Mouse (Mus musculus) neural tube, embryonic 14.5 days (tissue): Measurements from ENCODE around the gene Nid2. TPM values are rescaled to one million over a fixed set of nuclear protein-coding genes. Genes with fewer than 3 reads are reported as not detected.

Source experiments
- ATAC-seq: fragments of 200-750 bp; cut with Nextera tagmentation; 2 replicates; pipeline ENCODE4 v1.8.0; 2017; ENCODE audit warnings: low read depth, mild to moderate bottlenecking, moderate TSS enrichment, moderate library complexity
- H3K27ac ChIP-seq: fragments of 300-500 bp; sonication (generic); 2 replicates; pipeline ENCODE4 v1.5.1; 2014; ENCODE audit warnings: low read depth, mild to moderate bottlenecking, control low read depth, low read length, moderate library complexity, mixed read lengths
- H3K27me3 ChIP-seq: fragments of 300-500 bp; sonication (generic); 2 replicates; pipeline ENCODE4 v1.6.1; 2014; ENCODE audit warnings: low read length; ENCODE audit not compliant: control insufficient read depth, insufficient read depth
- H3K36me3 ChIP-seq: fragments of 300-500 bp; sonication (generic); 2 replicates; pipeline ENCODE4 v1.6.1; 2014; ENCODE audit warnings: low read length, mixed read lengths; ENCODE audit not compliant: control insufficient read depth, insufficient read depth
- H3K4me1 ChIP-seq: fragments of 300-500 bp; sonication (generic); 2 replicates; pipeline ENCODE4 v1.6.1; 2014; ENCODE audit warnings: low read length; ENCODE audit not compliant: control insufficient read depth, insufficient read depth
- H3K4me2 ChIP-seq: fragments of 300-500 bp; sonication (generic); 2 replicates; pipeline ENCODE4 v1.6.1; 2014; ENCODE audit warnings: mild to moderate bottlenecking, low read depth, low read length, control low read depth
- H3K4me3 ChIP-seq: fragments of 300-500 bp; sonication (generic); 2 replicates; pipeline ENCODE4 v1.5.1; 2014; ENCODE audit warnings: low read depth, low read length, control low read depth, mixed read lengths
- H3K9ac ChIP-seq: fragments of 300-500 bp; sonication (generic); replicated peaks from 2 replicates; pipeline ENCODE4 v1.6.1; 2014; ENCODE audit warnings: low read depth, mild to moderate bottlenecking, control low read depth, low read length, mixed read lengths
- H3K9me3 ChIP-seq: fragments of 300-500 bp; sonication (generic); 2 replicates; pipeline ENCODE4 v1.6.1; 2016; ENCODE audit warnings: low read length; ENCODE audit not compliant: control insufficient read depth
- WGBS: fragments of 180-500 bp; shearing (Covaris S2); extraction: QIAGEN DNeasy Blood & Tissue Kit; methylation state at CpG from one replicate; pipeline ENCODE4 v1.1.7; 2014; 5-methylcytosine and 5-hydroxymethylcytosine counted together
- polyA plus RNA-seq: library from polyadenylated mRNA; unstranded; fragments of >200 nt; fragmentation: Nextera tagmentation; extraction: Ambion mirVana; gene quantifications from 2 replicates; pipeline ENCODE4 v1.2.1, GENCODE M21; 2014

The Nid2 gene
- polyA plus RNA-seq, 1 experiment from 2014 or later, result 6.6 TPM

- H3K4me1 ChIP-seq, result no peaks in the 10 kb centered on the region
- no peak overlapping the region for H3K27ac ChIP-seq
- no peak overlapping the region for H3K4me3 ChIP-seq
- WGBS, result 85% methylated on average over 9 of the region's 9 CpGs
- no peak overlapping the region for H3K9ac ChIP-seq
- no peak overlapping the region for H3K4me2 ChIP-seq
- no peaks in the 10 kb centered on the region for H3K27me3 ChIP-seq
- H3K36me3 ChIP-seq, result no peaks in the 10 kb centered on the region
- ATAC-seq, result no peak
- H3K9me3 ChIP-seq, result no peaks in the 10 kb centered on the region
Measured at GRCm38 (mm10) chr14:19785797-19786588, 34.9 kb downstream of the Nid2 start.

DNA sequence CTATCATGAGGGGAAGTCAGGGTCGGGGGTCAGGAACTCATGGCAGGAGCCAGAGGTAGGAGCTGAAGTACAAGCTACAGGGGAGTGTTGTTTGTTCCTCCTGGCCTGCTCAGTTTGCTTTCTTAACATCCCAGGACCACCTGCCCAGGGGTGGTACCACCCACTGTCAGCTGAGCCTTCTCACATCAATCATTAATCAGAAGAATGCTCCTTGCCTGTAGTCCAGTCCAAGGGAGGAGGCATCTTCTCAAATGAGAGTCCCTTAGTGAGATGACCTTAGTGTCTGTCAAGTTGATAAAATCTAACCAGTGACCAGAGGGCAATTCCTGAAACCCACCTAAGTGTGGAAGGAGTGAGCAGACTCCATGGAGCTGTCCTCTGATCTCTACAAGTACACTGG is 37.4 kb downstream of the Nid2 start:
- no peak overlapping the region for H3K27ac ChIP-seq
- no peak overlapping the region for H3K4me2 ChIP-seq
- H3K9ac ChIP-seq, result no peak overlapping the region
- no peaks in the 10 kb centered on the region for H3K4me1 ChIP-seq
- no peaks in the 10 kb centered on the region for H3K27me3 ChIP-seq
- ATAC-seq, result no peak
- H3K4me3 ChIP-seq, result no peak overlapping the region
- H3K36me3 ChIP-seq, result no peaks in the 10 kb centered on the region
- no peaks in the 10 kb centered on the region for H3K9me3 ChIP-seq
- 80% methylated on average over 1 of the region's 1 CpGs for WGBS

GRCm38 (mm10) chr14:19794881-19795280 is 43.8 kb downstream of the Nid2 start:
- Histone ChIP-seq H3K4me1 (no peaks in the 10 kb centered on the region), H3K27ac (no peak overlapping the region), H3K27me3 (no peaks in the 10 kb centered on the region), H3K36me3 (no peaks in the 10 kb centered on the region), H3K9ac (no peak overlapping the region), H3K4me3 (no peak overlapping the region), H3K9me3 (no peaks in the 10 kb centered on the region), H3K4me2 (no peak overlapping the region)
- 68% methylated on average over 4 of the region's 4 CpGs for WGBS
- no peak for ATAC-seq

DNA sequence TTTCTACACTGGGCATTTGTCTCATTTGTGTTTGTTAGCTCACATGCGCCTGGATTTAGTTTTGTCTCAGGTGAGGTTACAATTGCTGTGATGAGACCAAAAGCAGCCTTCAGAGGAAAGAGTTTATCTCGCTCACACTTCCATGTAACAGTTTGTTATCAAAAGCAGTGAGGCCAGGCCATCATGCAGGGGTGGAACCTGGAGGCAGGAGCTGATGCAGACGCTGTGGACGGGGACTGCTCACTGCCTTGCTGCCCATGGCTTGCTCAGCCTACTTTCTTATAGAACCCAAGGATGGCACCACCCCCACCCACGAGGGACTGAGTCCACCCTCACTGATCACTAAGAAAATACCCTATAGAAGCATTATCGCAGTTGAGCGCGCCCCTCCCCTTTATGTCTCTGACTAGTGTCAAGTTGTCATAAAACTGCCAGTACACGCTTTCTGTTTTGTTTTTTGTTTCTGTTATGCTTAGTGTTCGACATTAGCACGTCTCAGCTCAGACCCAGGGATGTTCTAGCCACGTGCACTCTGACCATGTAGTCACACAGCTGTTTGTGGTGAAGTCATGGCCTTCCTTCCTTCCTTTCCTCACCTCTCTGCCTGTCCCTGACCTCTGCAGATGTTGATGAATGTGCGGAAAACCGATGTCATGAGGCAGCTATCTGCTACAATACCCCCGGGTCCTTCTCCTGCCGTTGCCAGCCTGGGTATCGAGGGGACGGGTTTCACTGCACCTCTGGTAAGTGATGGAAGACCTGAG is 45.7 kb downstream of the Nid2 start:
- H3K4me2 ChIP-seq, result no peak overlapping the region
- no peaks in the 10 kb centered on the region for H3K27me3 ChIP-seq
- 89% methylated on average over 18 of the region's 18 CpGs for whole genome bisulfite sequencing

DNA sequence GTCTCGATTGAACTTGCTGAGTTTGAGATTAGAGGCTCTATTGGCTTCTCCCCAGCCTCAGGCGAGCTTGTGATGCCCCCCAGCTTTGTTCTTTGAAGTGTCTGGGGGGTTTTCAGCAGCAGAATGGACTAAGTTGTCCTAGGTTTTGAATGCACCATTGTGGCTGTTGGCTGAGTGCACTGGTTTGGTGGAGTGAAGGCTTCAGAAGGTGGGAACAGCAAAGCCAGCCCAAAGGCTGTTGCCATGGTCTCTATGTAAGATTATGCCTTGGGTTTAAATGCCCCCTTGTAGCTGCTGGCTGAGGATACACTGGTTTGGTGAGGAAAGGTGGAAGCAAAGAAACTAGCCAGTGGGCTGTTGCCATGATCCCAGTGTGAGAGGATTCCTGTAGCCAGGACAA is 49.4 kb downstream of the Nid2 start:
- Histone ChIP-seq H3K4me3 (no peak overlapping the region), H3K27ac (no peak overlapping the region), H3K4me1 (no peaks in the 10 kb centered on the region), H3K36me3 (no peaks in the 10 kb centered on the region), H3K9me3 (no peaks in the 10 kb centered on the region), H3K4me2 (no peak overlapping the region), H3K27me3 (no peaks in the 10 kb centered on the region), H3K9ac (no peak overlapping the region)
- WGBS, result 55% methylated on average over 2 of the region's 2 CpGs
- ATAC-seq, result no peak

More for the DNA sequence above, 45.7 kb downstream of the Nid2 start:
- H3K4me1 ChIP-seq, result no peaks in the 10 kb centered on the region
- no peaks in the 10 kb centered on the region for H3K36me3 ChIP-seq
- ATAC-seq, result no peak
- H3K9me3 ChIP-seq, result no peaks in the 10 kb centered on the region
- no peak overlapping the region for H3K9ac ChIP-seq
- no peak overlapping the region for H3K27ac ChIP-seq
- H3K4me3 ChIP-seq, result no peak overlapping the region

DNA sequence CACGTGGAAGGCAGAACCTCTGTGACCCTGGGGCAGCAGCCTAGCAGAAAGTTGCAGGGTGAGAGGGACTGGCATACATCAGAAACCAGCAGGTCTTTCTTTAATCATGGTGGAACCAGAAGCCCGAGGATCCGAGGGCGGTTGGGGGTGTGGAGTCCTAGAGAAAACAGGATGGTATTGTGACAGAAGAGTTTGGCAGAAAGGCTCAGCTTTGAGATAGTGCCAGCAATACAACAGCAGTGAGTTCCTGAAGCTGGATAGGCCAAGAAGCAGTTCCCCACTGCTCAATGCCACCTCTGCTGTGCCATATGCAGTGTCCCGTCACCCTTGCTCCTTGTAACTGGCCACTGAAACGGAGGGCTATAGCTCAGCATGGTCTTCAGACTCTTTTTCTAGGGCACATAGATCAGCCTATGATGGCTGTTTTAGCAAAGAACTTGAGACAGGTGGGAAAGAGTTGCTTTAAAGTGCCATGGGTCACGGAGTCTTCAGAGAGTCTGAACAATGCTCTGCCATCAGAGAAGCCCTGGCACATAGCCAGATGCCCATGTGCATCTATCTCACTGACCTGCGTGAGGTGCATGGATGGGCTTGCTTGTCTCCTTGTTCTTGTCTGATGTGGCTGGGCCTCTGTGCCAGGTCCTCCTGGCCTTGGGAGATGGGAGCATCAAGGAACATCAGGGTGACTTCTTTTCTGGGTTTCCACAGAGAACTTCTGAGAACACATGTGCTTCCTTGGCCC is 50.6 kb downstream of the Nid2 start:
- no peak overlapping the region for H3K4me2 ChIP-seq
- H3K27ac ChIP-seq, result no peak overlapping the region
- H3K36me3 ChIP-seq, result no peaks in the 10 kb centered on the region
- no peak overlapping the region for H3K4me3 ChIP-seq
- 84% methylated on average over 8 of the region's 8 CpGs for WGBS
- no peak overlapping the region for H3K9ac ChIP-seq
- no peaks in the 10 kb centered on the region for H3K4me1 ChIP-seq
- ATAC-seq, result no peak
- no peaks in the 10 kb centered on the region for H3K27me3 ChIP-seq
- H3K9me3 ChIP-seq, result no peaks in the 10 kb centered on the region

- WGBS, result 69% methylated on average over 4 of the region's 4 CpGs
- H3K36me3 ChIP-seq, result no peaks in the 10 kb centered on the region
- no peak overlapping the region for H3K9ac ChIP-seq
- H3K27ac ChIP-seq, result no peak overlapping the region
- no peak overlapping the region for H3K4me2 ChIP-seq
- H3K27me3 ChIP-seq, result no peaks in the 10 kb centered on the region
- no peaks in the 10 kb centered on the region for H3K4me1 ChIP-seq
- ATAC-seq, result no peak
- H3K9me3 ChIP-seq, result no peaks in the 10 kb centered on the region
- no peak overlapping the region for H3K4me3 ChIP-seq
Measured at GRCm38 (mm10) chr14:19803222-19803621, 52.2 kb downstream of the Nid2 start.

DNA sequence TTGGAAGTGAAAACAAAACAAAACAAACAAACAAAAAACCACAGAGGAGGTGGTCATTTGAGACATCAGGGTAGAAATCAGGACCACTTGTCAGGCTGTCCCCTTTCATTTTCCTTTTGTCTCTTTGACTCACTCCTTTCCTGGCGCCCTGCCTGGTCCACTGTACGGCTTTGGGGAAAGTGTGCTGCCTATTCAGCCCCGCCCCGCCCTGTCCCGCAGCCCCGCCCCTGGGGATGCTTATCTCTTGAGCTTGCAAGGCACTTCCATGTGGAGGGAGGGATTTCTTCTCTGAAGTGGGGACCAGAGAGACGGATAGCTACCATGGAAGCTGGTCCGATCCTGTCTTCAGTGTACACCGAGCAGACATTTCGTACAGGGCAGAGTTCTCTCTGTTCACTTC is 52.6 kb downstream of the Nid2 start:
- no peak overlapping the region for H3K9ac ChIP-seq
- no peak overlapping the region for H3K27ac ChIP-seq
- H3K4me2 ChIP-seq, result no peak overlapping the region
- no peaks in the 10 kb centered on the region for H3K9me3 ChIP-seq
- H3K4me1 ChIP-seq, result no peaks in the 10 kb centered on the region
- WGBS, result 67% methylated on average over 10 of the region's 10 CpGs
- H3K4me3 ChIP-seq, result no peak overlapping the region
- no peak for ATAC-seq
- H3K27me3 ChIP-seq, result no peaks in the 10 kb centered on the region
- no peaks in the 10 kb centered on the region for H3K36me3 ChIP-seq

DNA sequence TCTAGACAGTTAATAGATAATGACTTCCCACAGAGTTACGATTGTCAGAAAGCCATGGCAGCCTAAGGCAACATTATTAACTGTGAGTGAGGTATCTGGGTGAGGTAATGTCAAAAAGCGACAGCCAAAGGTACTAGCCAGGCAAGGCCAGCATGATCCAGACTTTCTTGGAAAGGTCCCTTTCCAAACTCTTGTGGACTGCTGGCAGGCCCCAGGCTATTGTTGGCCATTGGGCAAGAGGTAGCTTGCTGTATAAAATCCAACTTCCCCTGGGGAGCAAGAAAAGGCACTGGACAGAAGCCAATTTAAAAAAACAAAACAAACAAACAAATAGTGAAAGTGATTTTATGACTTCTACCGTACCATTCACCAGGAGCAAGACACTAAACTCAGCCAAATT is 56.3 kb downstream of the Nid2 start:
- 70% methylated on average over 3 of the region's 3 CpGs for WGBS

More for the DNA sequence above, 56.3 kb downstream of the Nid2 start:
- no peaks in the 10 kb centered on the region for H3K4me1 ChIP-seq
- ATAC-seq, result no peak
- H3K27ac ChIP-seq, result no peak overlapping the region
- no peak overlapping the region for H3K4me3 ChIP-seq
- no peak overlapping the region for H3K9ac ChIP-seq
- no peak overlapping the region for H3K4me2 ChIP-seq
- H3K27me3 ChIP-seq, result no peaks in the 10 kb centered on the region
- H3K36me3 ChIP-seq, result peaks cover 3% of the 10 kb centered on the region
- no peaks in the 10 kb centered on the region for H3K9me3 ChIP-seq
